Mouse (Mus musculus): ENCODE results near the gene Cd19.

Cd19 gene

GRCm38 (mm10) chr7:126414725-126415124 lies at the start of gene Cd19:
Gene Cd19 (minus strand): TSS chr7:126414889.
- in situ Hi-C loops (cut with MboI, MseI): no loop called here

DNA sequence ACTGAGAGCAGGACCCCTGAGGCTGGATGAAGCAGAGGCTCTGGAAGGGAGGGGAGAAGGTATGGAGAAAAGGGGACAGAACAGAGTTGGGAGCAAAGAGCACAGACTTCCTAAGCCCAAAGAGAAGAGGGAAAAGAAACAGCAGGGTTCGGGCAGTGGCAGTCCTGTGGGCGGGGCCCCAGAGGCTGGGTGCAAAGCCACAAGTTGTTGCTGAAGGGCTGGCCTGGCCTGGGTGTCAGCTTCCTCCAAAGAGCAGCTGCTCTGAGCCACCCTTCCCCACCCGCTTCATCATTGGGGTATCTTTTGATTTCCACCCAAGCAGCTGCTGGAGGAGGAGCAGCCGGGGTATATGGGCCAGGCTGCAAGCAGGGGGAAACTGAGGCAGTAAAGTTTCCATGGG lies 49.4 kb upstream of the Cd19 start:
- in situ Hi-C loops (cut with MboI, MseI): no loop called here

GRCm38 (mm10) chr7:126463547-126463946 lies 48.9 kb upstream of the Cd19 start:
- in situ Hi-C loops (cut with MboI, MseI): no loop called here

- in situ Hi-C loops (cut with MboI, MseI): no loop called here
Measured at GRCm38 (mm10) chr7:126463004-126463403, 48.3 kb upstream of the Cd19 start, which contains the start of gene Atp2a1. Gene Atp2a1 (minus strand): TSS chr7:126463108.

DNA sequence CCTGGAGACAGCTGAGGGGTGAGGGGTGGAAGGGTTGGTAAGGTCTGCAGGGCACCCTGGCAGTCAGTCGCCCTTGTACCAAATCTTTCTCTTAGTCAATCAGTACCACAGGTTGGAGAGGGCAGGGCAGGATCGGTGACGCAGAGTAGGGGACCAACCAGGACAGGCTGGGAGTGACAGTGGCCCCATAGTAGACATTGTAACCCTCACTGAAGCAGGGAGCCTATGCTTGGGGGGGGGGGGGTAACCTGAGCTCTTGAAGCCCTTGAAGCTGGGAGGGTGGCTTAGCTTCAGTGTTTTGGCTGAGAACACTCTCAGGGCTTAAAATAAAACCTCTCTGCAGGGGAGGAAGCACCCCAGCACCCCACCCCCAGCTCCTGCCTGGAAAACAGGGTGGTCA lies 46.9 kb upstream of the Cd19 start:
- in situ Hi-C loops (cut with MboI, MseI): no loop called here

DNA sequence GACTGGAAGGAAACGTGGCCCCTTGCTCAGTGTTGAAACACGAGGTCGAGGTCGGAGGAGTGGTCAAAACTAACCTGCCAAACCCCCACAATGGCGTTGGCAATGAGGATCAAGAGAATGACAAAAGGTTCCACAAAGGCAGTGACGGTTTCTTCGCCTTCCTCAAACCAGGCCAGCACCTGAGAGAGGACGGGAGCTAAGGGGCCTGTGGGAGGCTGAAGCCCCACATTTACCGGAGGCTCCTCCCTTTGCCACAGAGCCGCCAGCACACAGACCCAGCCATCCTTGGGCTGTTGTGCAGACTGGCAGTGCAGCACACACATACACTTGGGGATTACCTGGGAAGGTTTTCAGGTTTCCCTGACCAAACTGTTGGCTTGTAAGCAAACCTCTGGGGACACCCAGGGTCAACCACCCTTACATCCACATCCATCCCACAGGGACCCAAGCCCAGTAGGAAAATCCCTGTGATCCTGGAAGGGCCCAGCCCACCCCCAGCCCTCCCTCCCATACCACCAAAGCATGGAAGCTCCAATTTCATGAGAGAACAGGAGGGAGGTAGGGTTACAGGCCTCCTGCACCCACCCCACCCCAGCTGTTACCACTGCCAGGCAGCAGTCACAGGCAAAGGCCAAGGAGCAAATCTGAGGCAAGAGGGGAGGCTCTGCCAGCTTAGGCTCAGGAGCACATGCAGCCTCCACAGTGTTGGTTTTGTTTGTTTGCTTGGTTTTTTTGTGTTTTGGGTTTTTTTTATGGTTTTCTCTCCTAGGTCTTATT lies 46.1 kb upstream of the Cd19 start:
- in situ Hi-C loops (cut with MboI, MseI): no loop called here

DNA sequence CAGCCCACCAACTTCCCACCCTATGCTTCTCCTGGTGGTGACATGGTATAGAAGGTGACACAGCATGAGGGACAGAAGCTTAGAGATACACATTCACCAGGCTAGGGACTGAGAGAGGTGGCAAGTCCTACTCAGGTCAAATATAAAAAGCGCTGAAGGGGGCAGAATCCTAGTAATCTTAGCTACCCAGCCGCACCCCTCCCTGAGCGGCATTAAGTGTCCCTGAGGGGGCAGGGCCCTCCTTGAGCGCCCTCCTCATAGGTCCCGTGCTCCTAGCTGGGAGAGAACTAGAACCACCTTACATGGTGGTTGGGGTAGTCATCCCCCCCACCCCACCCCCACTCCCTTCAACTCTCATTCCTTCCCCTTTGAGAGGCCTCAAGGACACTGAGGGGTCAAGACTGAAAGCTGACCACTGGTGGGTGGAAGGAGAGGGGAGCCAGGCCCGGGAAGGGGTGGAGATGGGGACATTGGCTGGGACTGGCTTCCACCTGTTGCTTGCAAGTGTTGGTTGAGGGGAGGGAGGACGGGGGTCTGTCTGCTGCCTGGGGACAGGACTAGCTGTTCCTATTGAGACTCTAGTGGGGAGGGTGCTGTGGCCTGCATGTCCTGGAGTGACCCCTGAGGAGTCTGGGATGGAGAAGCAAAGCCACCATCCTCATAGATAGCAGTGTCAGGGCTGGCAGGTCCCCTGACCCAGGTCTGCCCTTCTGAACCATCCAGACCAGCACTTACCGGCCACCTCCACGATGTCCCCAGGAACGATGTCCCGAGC lies 44.3 kb upstream of the Cd19 start:
- in situ Hi-C loops (cut with MboI, MseI): no loop called here

DNA sequence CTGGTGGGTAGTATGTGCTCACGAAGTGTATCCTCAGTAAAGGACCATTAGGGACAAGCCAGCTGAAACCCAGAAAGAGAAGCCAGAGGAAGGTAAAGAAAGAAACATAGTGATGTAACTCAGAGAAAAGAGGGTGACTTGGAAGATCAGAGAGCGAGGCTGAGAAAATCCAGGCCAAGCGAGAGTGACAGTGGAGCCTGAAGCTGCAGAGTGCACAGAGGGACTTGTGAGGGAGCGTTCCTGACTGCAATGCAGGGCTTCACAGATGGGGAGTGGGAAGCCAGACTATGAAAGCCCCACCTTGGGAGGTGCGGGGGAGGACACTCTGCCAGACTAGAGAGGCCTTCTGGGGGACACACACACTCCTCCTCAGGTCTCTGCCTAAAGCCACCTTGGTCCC lies 43.5 kb upstream of the Cd19 start:
- in situ Hi-C loops (cut with MboI, MseI): no loop called here

GRCm38 (mm10) chr7:126456382-126457266 lies 41.9 kb upstream of the Cd19 start:
- in situ Hi-C loops (cut with MboI, MseI): no loop called here

DNA sequence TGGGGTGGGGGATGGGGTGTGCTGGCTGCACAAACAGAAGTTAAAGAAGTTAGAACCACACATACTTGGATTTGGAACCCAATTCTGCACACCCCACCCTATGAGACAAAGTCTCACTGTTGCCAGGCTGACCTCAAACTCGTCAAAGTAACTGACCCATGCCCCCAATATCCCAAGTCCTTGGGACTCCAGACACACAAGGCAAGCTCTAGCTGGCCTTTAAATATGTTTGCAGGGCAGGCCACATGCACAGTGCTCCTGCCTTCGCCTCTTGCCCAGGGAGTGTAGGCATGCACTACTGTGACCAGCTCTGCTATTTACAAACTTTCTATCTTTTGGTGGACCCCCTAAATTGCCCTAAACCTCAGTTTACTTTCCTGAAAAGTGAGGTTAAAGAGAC lies 40.6 kb upstream of the Cd19 start:
- in situ Hi-C loops (cut with MboI, MseI): no loop called here

DNA sequence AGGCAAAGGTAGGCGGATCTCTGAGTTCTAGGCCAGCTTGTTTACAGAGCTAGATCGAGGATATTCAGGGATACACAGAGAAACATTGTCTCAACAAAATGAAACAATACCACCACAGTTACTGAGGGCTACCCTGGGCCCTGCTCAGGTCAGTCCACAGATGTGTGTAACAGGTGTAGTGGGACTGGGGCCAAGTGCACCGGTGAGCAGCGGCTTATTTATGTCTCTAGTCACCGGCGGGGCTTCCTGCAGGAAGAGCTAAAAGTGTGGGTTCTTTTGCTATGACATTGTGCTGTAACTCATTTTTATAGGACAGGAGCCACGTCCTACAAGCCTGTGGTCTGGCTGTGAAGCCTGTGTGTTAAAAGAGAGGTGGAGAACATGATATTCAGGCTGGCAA lies 39.2 kb upstream of the Cd19 start:
- in situ Hi-C loops (cut with MboI, MseI): no loop called here

GRCm38 (mm10) chr7:126452244-126452643 lies 37.6 kb upstream of the Cd19 start:
- in situ Hi-C loops (cut with MboI, MseI): no loop called here

- in situ Hi-C loops (cut with MboI, MseI): no loop called here
Measured at GRCm38 (mm10) chr7:126450641-126451040, 36.0 kb upstream of the Cd19 start.

DNA sequence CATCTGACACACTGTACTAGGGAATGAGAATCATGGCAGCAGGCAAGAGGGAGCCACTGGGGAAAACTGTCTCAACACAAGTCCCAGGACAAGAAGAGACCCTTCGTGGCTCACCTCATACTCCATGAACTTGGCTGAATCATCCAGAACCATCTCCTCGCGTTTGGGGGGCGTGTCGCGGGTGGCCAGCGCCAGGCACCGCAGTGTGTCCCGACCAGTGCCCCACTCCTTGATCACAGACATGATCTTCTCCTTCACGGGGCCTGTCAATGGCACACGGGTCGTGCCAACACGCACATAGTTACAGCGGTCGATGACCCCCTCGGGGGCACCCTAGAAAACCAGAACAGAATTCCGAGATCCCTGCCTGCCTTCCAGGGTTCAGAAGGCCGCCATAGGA lies 35.3 kb upstream of the Cd19 start:
- in situ Hi-C loops (cut with MboI, MseI): no loop called here

DNA sequence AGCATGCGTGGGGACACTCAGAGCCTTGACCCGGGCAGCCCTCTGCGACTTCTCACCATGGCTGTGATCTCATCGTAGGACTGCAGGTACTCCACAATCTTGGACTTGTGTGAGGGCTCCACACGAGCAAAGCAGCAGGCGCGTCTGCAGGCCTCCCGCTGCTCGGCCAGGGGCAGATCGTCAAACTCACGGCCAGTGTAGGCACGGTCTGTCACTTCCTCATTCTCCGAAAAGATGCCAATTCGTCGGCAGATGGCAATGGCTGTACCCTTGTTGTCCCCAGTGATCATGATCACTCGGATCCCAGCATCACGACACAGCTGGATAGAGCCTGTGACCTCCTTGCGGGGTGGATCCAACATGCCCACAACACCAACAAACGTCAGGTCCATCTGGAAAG lies 33.8 kb upstream of the Cd19 start:
- in situ Hi-C loops (cut with MboI, MseI): no loop called here

- in situ Hi-C loops (cut with MboI, MseI): no loop called here
Measured at GRCm38 (mm10) chr7:126446217-126446616, 31.5 kb upstream of the Cd19 start.

DNA sequence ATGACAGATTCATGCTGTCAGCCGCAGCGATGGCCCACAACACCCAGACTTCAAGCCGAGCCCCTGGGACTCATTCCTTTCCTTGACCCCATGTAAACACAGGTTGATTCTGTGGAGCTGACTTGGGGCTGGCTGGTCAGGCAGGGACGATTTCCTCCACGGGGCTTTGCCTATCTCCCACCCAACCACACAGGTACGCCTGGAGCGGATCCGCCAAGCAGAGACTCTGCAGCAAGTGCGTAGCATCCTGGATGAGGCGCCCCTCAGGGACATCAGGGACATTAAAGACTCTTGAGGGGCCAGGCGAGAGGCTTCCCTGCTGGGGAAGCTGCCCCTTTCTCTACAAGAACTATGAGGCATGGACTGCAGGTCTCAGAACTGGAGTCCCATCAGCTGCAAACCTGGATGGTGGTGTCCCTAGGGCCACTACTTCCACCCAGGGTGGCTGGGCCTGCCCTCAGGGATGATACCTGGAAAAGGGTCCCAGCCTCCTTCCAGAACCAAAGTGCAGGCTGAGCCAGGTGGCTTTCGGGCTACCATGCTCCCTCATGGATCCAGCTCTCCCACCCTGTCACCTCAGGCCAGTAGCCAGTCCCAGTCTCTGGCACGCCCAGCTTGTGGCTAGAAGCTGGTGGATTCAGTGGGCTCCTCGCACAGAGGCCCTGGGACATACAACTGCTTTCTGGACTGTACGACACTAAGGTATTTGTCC lies 30.6 kb upstream of the Cd19 start:
- in situ Hi-C loops (cut with MboI, MseI): no loop called here

DNA sequence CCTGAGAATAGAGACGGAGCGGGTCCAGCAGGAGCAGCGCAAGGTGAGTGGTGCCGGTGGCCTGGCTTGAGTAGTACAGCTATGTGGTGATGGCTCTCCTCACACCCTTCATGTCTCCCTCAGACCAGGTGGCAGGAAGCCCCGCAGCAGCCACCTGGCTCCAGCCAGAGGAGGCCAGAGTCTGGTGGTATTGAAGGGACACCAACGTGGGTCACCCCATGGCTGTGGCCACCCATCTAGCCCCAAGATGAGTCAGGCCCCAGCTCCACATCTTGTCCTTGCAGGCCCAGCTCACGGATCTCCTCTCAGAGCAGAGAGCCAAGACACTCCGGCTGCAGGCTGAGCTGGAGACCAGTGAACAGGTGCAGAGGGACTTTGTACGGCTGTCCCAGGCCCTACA lies 29.8 kb upstream of the Cd19 start:
- in situ Hi-C loops (cut with MboI, MseI): no loop called here

- in situ Hi-C loops (cut with MboI, MseI): no loop called here
Measured at GRCm38 (mm10) chr7:126443997-126444396, 29.3 kb upstream of the Cd19 start.

- in situ Hi-C loops (cut with MboI, MseI): no loop called here
Measured at GRCm38 (mm10) chr7:126440134-126440533, 25.4 kb upstream of the Cd19 start.

- in situ Hi-C loops (cut with MboI, MseI): no loop called here
Measured at GRCm38 (mm10) chr7:126436851-126437250, 22.2 kb upstream of the Cd19 start.

Measured in regulatory T cell (primary cell).